Mouse (Mus musculus) small intestine, adult 2 months (tissue): Measurements from ENCODE around the gene Mgea5.

ENCODE experiments used
- CTCF ChIP-seq: fragments of 200-500 bp; IDR thresholded peaks from 2 replicates; pipeline ENCODE4 v1.5.1; 2012; ENCODE audit warnings: low read depth, mild to moderate bottlenecking, control low read depth, inconsistent platforms, low read length, moderate library complexity, mixed read lengths; ENCODE audit not compliant: insufficient replicate concordance, insufficient read length; ENCODE audit errors: extremely low read depth
- POLR2A ChIP-seq: fragments of 200-500 bp; IDR thresholded peaks from 2 replicates; pipeline ENCODE4 v1.6.1; 2012; ENCODE audit warnings: low read depth, mild to moderate bottlenecking, control low read depth, inconsistent platforms, low read length, moderate library complexity

GRCm38 (mm10) chr19:45780350-45780915 is 3.2 kb downstream of the Mgea5 start:
- TF ChIP-seq POLR2A = no peak
- no peak for TF ChIP-seq CTCF
